Mouse (Mus musculus): ENCODE measurements around the gene Il1b. TPM values are rescaled to one million over a fixed set of nuclear protein-coding genes. Genes with fewer than 3 reads are reported as not detected.

Il1b gene
- polyA plus RNA-seq, 1 experiment from 2014 or later, result not detected

- no peaks in the 10 kb centered on the region for H3K9me3 ChIP-seq (ENCODE audit: control insufficient read depth, low read length)
- no peak overlapping the region for H3K27ac ChIP-seq (replicated peaks; ENCODE audit: low read depth, low read length)
- DNase-seq (no peak), ATAC-seq (ENCODE audit: low FRiP score, low TSS enrichment) (no peak)
- H3K4me3 ChIP-seq (replicated peaks; ENCODE audit: low read depth, low read length), result no peak overlapping the region
- 92% methylated on average over 8 of the region's 8 CpGs for WGBS
- H3K36me3 ChIP-seq (ENCODE audit: control insufficient read depth, insufficient read depth, low read length), result no peaks in the 10 kb centered on the region
- H3K4me2 ChIP-seq (ENCODE audit: low read length), result no peak overlapping the region
- no peaks in the 10 kb centered on the region for H3K27me3 ChIP-seq (ENCODE audit: control insufficient read depth, insufficient read depth, low read length)
- no peak overlapping the region for H3K9ac ChIP-seq (replicated peaks; ENCODE audit: low read length)
- H3K4me1 ChIP-seq (ENCODE audit: control insufficient read depth, insufficient read depth, low read length), result no peaks in the 10 kb centered on the region
Observed at GRCm38 (mm10) chr2:129383512-129384271, 12.8 kb upstream of the Il1b start.

- Histone ChIP-seq H3K9ac (replicated peaks; ENCODE audit: low read length) (no peak overlapping the region), H3K9me3 (ENCODE audit: control insufficient read depth, low read length) (no peaks in the 10 kb centered on the region), H3K36me3 (ENCODE audit: control insufficient read depth, insufficient read depth, low read length) (no peaks in the 10 kb centered on the region), H3K4me3 (replicated peaks; ENCODE audit: low read depth, low read length) (no peak overlapping the region), H3K27me3 (ENCODE audit: control insufficient read depth, insufficient read depth, low read length) (no peaks in the 10 kb centered on the region), H3K4me1 (ENCODE audit: control insufficient read depth, insufficient read depth, low read length) (no peaks in the 10 kb centered on the region), H3K4me2 (ENCODE audit: low read length) (no peak overlapping the region), H3K27ac (replicated peaks; ENCODE audit: low read depth, low read length) (no peak overlapping the region)
- 89% methylated on average over 5 of the region's 5 CpGs for WGBS
- ATAC-seq (ENCODE audit: low FRiP score, low TSS enrichment), result no peak
- no peak for DNase-seq
Observed at GRCm38 (mm10) chr2:129380746-129381474, 10.0 kb upstream of the Il1b start.

- H3K4me2 ChIP-seq (ENCODE audit: low read length), result no peak overlapping the region
- no peak overlapping the region for H3K9ac ChIP-seq (replicated peaks; ENCODE audit: low read length)
- H3K27ac ChIP-seq (replicated peaks; ENCODE audit: low read depth, low read length), result no peak overlapping the region
- ATAC-seq (ENCODE audit: low FRiP score, low TSS enrichment) (no peak), DNase-seq (no peak)
- H3K4me1 ChIP-seq (ENCODE audit: control insufficient read depth, insufficient read depth, low read length), result no peaks in the 10 kb centered on the region
- H3K9me3 ChIP-seq (ENCODE audit: control insufficient read depth, low read length), result no peaks in the 10 kb centered on the region
- H3K36me3 ChIP-seq (ENCODE audit: control insufficient read depth, insufficient read depth, low read length), result no peaks in the 10 kb centered on the region
- H3K27me3 ChIP-seq (ENCODE audit: control insufficient read depth, insufficient read depth, low read length), result no peaks in the 10 kb centered on the region
- 71% methylated on average over 5 of the region's 5 CpGs for WGBS
- H3K4me3 ChIP-seq (replicated peaks; ENCODE audit: low read depth, low read length), result no peak overlapping the region
Observed at GRCm38 (mm10) chr2:129380211-129380610, 9.3 kb upstream of the Il1b start.

- DNase-seq (no peak), ATAC-seq (ENCODE audit: low FRiP score, low TSS enrichment) (no peak)
- H3K4me3 ChIP-seq (replicated peaks; ENCODE audit: low read depth, low read length), result no peak overlapping the region
- no peak overlapping the region for H3K9ac ChIP-seq (replicated peaks; ENCODE audit: low read length)
- no peaks in the 10 kb centered on the region for H3K27me3 ChIP-seq (ENCODE audit: control insufficient read depth, insufficient read depth, low read length)
- no peaks in the 10 kb centered on the region for H3K36me3 ChIP-seq (ENCODE audit: control insufficient read depth, insufficient read depth, low read length)
- H3K4me1 ChIP-seq (ENCODE audit: control insufficient read depth, insufficient read depth, low read length), result no peaks in the 10 kb centered on the region
- H3K27ac ChIP-seq (replicated peaks; ENCODE audit: low read depth, low read length), result no peak overlapping the region
- 92% methylated on average over 4 of the region's 4 CpGs for WGBS
- no peak overlapping the region for H3K4me2 ChIP-seq (ENCODE audit: low read length)
- H3K9me3 ChIP-seq (ENCODE audit: control insufficient read depth, low read length), result no peaks in the 10 kb centered on the region
Observed at GRCm38 (mm10) chr2:129373307-129373706, 2.4 kb upstream of the Il1b start.

- Histone ChIP-seq H3K4me3 (replicated peaks; ENCODE audit: low read depth, low read length) (no peak overlapping the region), H3K27me3 (ENCODE audit: control insufficient read depth, insufficient read depth, low read length) (no peaks in the 10 kb centered on the region), H3K27ac (replicated peaks; ENCODE audit: low read depth, low read length) (no peak overlapping the region), H3K9ac (replicated peaks; ENCODE audit: low read length) (no peak overlapping the region), H3K36me3 (ENCODE audit: control insufficient read depth, insufficient read depth, low read length) (no peaks in the 10 kb centered on the region), H3K4me1 (ENCODE audit: control insufficient read depth, insufficient read depth, low read length) (no peaks in the 10 kb centered on the region), H3K9me3 (ENCODE audit: control insufficient read depth, low read length) (no peaks in the 10 kb centered on the region), H3K4me2 (ENCODE audit: low read length) (no peak overlapping the region)
- ATAC-seq (ENCODE audit: low FRiP score, low TSS enrichment) (no peak), DNase-seq (no peak)
- 86% methylated on average over 3 of the region's 3 CpGs for WGBS
Observed at GRCm38 (mm10) chr2:129369615-129370014, 1.3 kb downstream of the Il1b start.

- Histone ChIP-seq H3K4me2 (ENCODE audit: low read length) (no peak overlapping the region), H3K27ac (replicated peaks; ENCODE audit: low read depth, low read length) (no peak overlapping the region), H3K9me3 (ENCODE audit: control insufficient read depth, low read length) (no peaks in the 10 kb centered on the region), H3K4me1 (ENCODE audit: control insufficient read depth, insufficient read depth, low read length) (no peaks in the 10 kb centered on the region), H3K27me3 (ENCODE audit: control insufficient read depth, insufficient read depth, low read length) (no peaks in the 10 kb centered on the region), H3K36me3 (ENCODE audit: control insufficient read depth, insufficient read depth, low read length) (no peaks in the 10 kb centered on the region), H3K4me3 (replicated peaks; ENCODE audit: low read depth, low read length) (no peak overlapping the region), H3K9ac (replicated peaks; ENCODE audit: low read length) (no peak overlapping the region)
- WGBS, result 89% methylated on average over 5 of the region's 5 CpGs
- no peak for ATAC-seq (ENCODE audit: low FRiP score, low TSS enrichment)
- no peak for DNase-seq
Observed at GRCm38 (mm10) chr2:129368795-129369194, 2.1 kb downstream of the Il1b start.

GRCm38 (mm10) chr2:129368106-129368505 is 2.8 kb downstream of the Il1b start:
- DNase-seq (no peak), ATAC-seq (ENCODE audit: low FRiP score, low TSS enrichment) (no peak)
- Histone ChIP-seq H3K4me3 (replicated peaks; ENCODE audit: low read depth, low read length) (no peak overlapping the region), H3K9me3 (ENCODE audit: control insufficient read depth, low read length) (no peaks in the 10 kb centered on the region), H3K9ac (replicated peaks; ENCODE audit: low read length) (no peak overlapping the region), H3K4me1 (ENCODE audit: control insufficient read depth, insufficient read depth, low read length) (no peaks in the 10 kb centered on the region), H3K4me2 (ENCODE audit: low read length) (no peak overlapping the region), H3K27me3 (ENCODE audit: control insufficient read depth, insufficient read depth, low read length) (no peaks in the 10 kb centered on the region), H3K27ac (replicated peaks; ENCODE audit: low read depth, low read length) (no peak overlapping the region), H3K36me3 (ENCODE audit: control insufficient read depth, insufficient read depth, low read length) (no peaks in the 10 kb centered on the region)
- 81% methylated on average over 2 of the region's 2 CpGs for WGBS

- Histone ChIP-seq H3K4me3 (replicated peaks; ENCODE audit: low read depth, low read length) (no peak overlapping the region), H3K9me3 (ENCODE audit: control insufficient read depth, low read length) (no peaks in the 10 kb centered on the region), H3K27ac (replicated peaks; ENCODE audit: low read depth, low read length) (no peak overlapping the region), H3K4me1 (ENCODE audit: control insufficient read depth, insufficient read depth, low read length) (no peaks in the 10 kb centered on the region), H3K4me2 (ENCODE audit: low read length) (no peak overlapping the region), H3K27me3 (ENCODE audit: control insufficient read depth, insufficient read depth, low read length) (no peaks in the 10 kb centered on the region), H3K36me3 (ENCODE audit: control insufficient read depth, insufficient read depth, low read length) (no peaks in the 10 kb centered on the region), H3K9ac (replicated peaks; ENCODE audit: low read length) (no peak overlapping the region)
- DNase-seq, result no peak
- no peak for ATAC-seq (ENCODE audit: low FRiP score, low TSS enrichment)
- WGBS, result 82% methylated on average over 5 of the region's 5 CpGs
Observed at GRCm38 (mm10) chr2:129367246-129367645, 3.7 kb downstream of the Il1b start.

Measured in midbrain, embryonic 14.5 days (tissue).